Mouse (Mus musculus) layer of hippocampus, adult 11-12 months (tissue): ENCODE results near the gene Polr2j.

Experiments
- DNase-seq: peaks from one replicate; pipeline ENCODE4 v3.0.0; 2022; ENCODE audit warnings: low spot score

Gene Polr2j

GRCm38 (mm10) chr5:136115891-136116783, at the start of gene Polr2j:
Polr2j (plus strand) TSS chr5:136116631.
- peak; percentile 97 for DNase-seq

DNA sequence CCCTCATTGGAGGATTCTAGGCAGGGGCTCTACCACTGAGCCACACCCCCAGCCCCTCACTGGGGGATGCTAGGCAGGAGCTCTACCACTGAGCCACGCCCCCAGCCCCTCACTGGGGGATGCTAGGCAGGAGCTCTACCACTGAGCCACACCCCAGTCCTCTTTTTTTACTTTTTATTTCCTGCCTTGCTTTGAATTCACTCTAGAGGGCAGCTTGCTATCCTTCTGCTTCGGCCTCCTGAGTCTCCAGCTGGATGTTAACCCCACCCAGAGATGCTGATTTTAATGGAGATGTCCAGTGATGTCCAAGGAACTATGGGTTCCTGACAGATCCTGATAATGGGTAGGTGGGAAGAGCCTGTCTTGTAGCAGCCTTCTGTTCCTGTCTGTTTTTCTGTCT, 47.0 kb upstream of the Polr2j start:
- no peak for DNase-seq

DNA sequence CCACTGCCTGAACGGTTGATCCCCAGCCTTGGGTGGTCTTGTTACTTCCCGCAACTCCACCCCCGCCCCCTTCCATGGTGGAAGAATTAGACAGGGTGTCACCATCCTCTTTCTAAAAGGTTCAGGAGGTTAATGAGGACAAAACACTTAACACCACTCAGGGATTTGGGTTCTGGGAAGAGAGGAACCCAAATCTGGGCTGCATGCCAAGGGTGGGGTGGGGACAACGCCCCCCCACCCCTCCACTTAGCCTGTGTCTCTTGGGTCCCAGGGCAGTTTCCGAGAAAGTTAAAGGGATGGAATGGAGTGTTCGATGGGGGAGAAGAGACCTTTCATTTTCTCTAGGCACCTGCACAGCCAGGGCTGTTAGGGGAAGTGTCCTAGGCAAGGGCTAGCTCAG, 43.4 kb upstream of the Polr2j start:
- DNase-seq, result no peak

- DNase-seq, result no peak
These were observed 42.9 kb upstream of the Polr2j start for GRCm38 (mm10) chr5:136073526-136073925.

- DNase-seq, result no peak
These were observed 41.4 kb upstream of the Polr2j start for GRCm38 (mm10) chr5:136075076-136075475.

DNA sequence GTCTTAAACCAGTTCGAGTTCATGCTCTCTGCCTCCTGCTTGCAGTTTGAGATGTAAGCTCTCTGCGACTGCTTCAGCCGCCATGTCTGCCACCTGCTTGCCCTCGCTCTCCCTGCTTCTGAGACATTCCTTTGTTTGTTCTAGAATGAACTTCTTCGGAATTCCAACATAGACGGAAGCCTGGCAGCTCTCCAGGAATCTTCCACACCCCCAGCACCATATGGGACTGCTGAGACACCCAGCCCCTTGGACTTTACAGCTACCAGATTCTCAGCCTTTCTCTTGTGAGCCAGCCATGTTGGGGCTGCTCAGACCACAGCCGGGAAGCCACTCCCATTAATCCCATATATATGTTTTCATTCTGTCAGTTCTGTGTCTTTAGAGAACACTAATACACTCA, 40.1 kb upstream of the Polr2j start:
- DNase-seq, result no peak

DNA sequence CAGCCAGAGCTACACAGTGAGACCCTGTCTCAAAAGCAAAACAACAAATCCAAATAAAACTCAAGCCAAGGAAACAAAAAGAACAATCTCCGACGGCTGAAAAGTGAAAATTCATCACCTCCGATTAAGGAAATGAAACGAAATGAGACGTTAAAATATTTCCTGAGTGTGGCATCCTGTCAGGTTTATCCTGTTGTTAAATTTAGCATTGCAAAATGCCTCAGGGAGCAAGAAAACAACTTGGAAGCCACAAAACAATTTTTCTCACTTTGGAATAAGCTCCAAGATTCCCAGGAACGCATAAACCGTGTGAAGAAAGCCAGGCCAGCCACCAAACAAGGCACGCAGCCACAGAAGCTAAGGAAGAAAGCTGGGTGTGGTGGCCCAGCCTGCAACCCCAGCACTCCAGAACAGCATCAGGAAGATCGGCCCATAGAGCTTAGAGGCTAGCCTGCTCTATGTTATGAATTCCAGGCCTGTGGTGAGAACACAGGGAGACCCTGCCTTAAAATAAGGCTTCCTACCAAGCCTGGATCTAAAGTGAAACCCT, 39.4 kb upstream of the Polr2j start:
- no peak for DNase-seq

DNA sequence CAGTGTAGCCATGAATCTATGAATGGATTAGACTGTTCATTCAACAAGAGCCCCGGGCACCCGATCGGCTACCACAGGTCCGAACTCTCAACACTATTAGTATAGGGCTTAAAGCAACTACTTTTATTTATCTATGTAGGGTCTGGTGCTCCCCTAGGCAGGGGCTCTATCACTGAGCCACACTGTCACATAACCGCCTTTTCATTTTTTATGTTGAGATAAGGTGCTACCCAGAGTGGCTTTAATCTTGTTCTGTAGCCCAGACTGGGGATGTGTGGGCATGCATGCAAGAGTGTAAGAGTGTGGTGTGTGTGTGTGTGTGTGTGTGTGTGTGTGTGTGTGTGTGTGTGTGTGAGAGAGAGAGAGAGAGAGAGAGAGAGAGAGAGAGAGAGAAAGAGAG, 38.3 kb upstream of the Polr2j start:
- no peak for DNase-seq

GRCm38 (mm10) chr5:136082345-136082744, 34.1 kb upstream of the Polr2j start:
- no peak for DNase-seq

- peak; percentile 95 for DNase-seq
These were observed 32.7 kb upstream of the Polr2j start, which contains the start of gene Rasa4 for GRCm38 (mm10) chr5:136083669-136084107. Rasa4 (plus strand) TSS chr5:136083916.

- no peak for DNase-seq
These were observed 32.1 kb upstream of the Polr2j start for GRCm38 (mm10) chr5:136084144-136084881.

DNA sequence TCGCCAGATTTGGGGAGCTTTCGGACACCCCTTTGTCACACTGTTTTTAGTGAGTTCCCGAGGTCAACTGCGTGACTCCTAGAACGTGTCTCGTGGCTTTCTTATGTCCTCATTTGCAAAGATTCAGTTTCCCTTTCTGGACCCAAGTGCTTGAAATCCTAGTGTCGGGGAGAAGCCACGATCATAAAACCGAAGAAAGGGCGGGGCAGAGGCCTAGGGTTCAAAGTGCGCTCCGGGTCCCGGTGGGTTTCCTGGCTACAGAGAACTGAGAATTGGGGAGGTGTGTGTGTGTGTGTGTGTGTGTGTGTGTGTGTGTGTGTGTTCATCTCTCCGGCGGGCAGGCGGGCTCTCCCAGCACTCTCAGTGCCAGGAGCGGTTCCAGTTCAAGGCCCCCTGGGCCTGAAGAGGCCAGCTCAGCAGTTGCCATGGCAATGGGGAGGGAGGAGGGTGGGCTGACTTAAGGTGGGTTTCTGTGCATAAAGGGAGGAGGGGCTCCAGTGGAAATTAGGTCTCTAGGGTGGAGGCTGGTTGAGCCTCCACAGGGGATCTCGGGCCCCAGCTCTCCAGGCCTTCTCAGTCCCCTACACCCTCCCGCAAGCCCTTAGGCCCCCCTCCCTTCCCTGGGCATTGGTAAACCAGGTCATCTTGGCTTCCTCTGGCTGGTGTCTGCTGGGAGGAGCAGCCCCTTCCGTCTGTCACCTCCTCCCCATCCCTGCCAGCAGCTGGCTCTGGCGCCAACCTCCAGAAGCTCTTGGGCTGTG, 31.4 kb upstream of the Polr2j start:
- DNase-seq, result no peak

GRCm38 (mm10) chr5:136086290-136086689, 30.1 kb upstream of the Polr2j start:
- peak; percentile 20 for DNase-seq

GRCm38 (mm10) chr5:136088821-136089575, 27.4 kb upstream of the Polr2j start:
- DNase-seq, result no peak

DNA sequence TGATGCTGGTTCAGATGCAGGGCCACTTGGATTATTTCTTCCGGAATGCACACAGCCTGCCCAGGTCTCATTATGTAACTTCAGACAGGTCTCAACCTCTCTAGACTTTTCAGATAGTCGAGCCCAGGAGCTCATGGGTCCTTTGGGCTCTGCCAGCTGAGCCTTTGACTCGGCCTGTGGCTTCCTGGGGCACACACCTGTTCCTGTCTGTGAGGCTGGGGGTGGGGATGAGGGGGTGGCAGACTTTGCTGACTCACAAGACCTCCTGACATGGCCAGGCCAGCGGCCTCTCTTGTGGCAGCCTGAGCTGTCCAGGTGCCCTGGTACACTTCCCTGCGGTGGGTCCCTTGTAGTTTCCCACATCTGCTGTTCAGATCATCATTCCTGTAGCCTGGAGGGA, 24.5 kb upstream of the Polr2j start:
- DNase-seq, result no peak

GRCm38 (mm10) chr5:136094249-136095010, 22.0 kb upstream of the Polr2j start:
- peak; percentile 28 for DNase-seq

DNA sequence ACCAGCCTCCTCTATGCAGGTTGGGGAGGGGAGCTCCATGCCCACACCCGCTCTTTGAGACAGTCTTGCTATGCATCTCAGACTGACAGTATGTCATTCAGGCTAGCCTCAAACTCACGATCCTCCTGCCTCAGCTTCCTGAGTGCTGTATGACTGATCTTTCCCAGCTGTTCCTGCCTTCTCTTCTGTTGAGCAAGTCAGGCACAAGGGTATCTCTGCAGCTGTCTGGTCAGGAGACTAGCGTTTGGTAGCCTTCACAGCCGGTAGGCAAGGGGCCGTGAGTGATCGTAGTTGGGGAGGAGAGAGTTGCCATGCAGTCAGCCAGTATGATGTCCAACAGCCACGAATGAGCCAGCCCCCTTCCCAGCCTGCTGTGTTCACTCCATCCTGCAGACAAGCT, 21.3 kb upstream of the Polr2j start:
- no peak for DNase-seq

DNA sequence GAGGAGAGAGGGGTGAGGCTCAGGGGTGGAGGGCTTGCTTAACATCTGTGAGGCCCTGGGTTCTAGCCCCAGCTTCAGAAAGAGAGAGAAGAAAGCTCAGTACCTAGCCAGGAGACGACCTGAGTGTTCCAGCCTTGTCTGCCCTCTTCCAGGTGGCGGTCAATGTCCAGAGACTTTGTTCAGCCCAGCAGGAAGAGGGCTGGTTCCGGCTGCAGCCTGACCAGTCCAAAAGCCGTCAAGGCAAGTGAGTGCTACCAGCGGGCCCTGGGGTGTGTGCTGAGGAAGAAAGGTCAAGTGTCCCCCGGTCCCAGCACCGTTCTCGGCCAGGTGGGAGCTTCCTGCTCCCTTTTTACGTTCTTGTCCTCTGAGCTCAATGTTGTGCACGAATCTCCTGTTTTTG, 17.9 kb upstream of the Polr2j start:
- DNase-seq, result no peak

DNA sequence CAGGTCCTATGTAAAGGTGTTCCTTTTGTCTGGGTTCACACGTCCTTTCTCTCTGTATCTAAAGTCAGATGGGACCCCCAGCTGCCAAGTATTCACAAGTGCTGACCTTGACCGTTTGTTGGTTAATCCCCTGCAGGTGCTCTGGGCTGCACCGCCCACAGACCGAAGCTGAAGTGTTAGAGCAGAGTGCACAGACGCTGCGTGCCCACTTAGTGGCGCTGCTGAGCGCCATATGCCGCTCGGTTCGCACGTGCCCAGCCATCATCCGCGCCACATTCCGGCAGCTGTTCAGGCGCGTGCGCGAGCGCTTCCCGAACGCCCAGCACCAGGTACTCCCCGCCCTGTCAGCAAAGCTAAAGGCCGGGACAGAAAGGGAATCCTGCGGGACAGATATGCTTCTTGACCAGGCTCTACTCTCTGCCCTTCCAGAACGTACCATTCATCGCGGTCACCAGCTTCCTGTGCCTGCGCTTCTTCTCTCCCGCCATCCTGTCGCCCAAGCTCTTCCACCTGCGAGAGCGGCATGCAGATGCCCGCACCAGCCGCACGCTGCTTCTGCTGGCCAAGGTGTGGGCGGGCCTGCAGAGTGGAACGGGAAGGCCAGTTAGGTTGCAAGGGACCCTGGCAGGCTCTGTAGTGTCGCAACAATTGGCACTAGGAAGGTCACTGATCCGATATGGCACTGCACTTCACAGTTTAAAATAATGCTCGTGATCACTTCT, 14.2 kb upstream of the Polr2j start:
- peak; percentile 70 for DNase-seq

DNA sequence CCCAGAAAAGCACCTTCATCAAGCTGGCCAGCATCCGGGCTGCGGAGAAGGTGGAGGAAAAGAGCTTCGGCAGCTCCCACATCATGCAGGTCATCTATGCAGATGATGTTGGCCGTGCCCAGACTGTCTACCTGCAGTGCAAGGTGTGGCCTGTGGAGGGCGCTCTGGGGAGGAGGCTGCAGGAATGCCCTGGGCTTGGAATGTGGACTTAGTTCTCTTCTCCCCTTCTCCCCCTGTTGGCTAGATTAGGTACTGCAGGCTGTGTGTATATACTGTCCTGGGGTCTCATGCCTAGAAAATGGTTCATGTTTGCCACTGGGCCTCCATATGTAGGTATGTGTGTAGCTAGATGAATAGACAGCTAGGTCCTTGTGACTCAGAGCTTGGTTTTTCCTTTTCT, 11.9 kb upstream of the Polr2j start:
- DNase-seq, result peak; percentile 25
